Mouse (Mus musculus) heart, postnatal 0 days (tissue): Measurements from ENCODE around the gene Itga8. TPM values are rescaled to one million over a fixed set of nuclear protein-coding genes. Genes with fewer than 3 reads are reported as not detected.

ENCODE experiments used
- ATAC-seq: fragments of 200-750 bp; cut with Nextera tagmentation; 2 replicates; pipeline ENCODE4 v1.8.0; 2017; ENCODE audit warnings: low read depth, moderate number of reproducible peaks, moderate library complexity; ENCODE audit not compliant: insufficient read depth
- DNase-seq: peaks from one replicate; pipeline ENCODE4 v3.0.0-alpha.2; 2016; ENCODE audit warnings: low spot score
- H3K27ac ChIP-seq: fragments of 300-500 bp; sonication (generic); 2 replicates; pipeline ENCODE4 v1.5.1; 2014; ENCODE audit warnings: low read depth, mild to moderate bottlenecking
- H3K27me3 ChIP-seq: fragments of 300-500 bp; sonication (generic); 2 replicates; pipeline ENCODE4 v1.6.1; 2014; ENCODE audit warnings: low read length, mixed read lengths; ENCODE audit not compliant: control insufficient read depth, insufficient read depth
- H3K36me3 ChIP-seq: fragments of 300-500 bp; sonication (generic); replicated peaks from 2 replicates; pipeline ENCODE4 v1.6.1; 2014; ENCODE audit warnings: low read length, mixed read lengths; ENCODE audit not compliant: control insufficient read depth, insufficient read depth
- H3K4me1 ChIP-seq: fragments of 300-500 bp; sonication (generic); 2 replicates; pipeline ENCODE4 v1.6.1; 2014; ENCODE audit warnings: antibody characterized with exemption; ENCODE audit not compliant: control insufficient read depth, insufficient read depth
- H3K4me2 ChIP-seq: fragments of 300-500 bp; sonication (generic); 2 replicates; pipeline ENCODE4 v1.6.1; 2014; ENCODE audit warnings: low read depth, mild to moderate bottlenecking, low read length, moderate library complexity
- H3K4me3 ChIP-seq: fragments of 300-500 bp; sonication (generic); 2 replicates; pipeline ENCODE4 v1.5.1; 2014; ENCODE audit warnings: low read depth, low read length
- H3K9ac ChIP-seq: fragments of 300-500 bp; sonication (generic); replicated peaks from 2 replicates; pipeline ENCODE4 v1.6.1; 2014; ENCODE audit warnings: low read depth, low read length, mixed read lengths
- H3K9me3 ChIP-seq: fragments of 300-500 bp; sonication (generic); replicated peaks from 2 replicates; pipeline ENCODE4 v1.6.1; 2016; ENCODE audit warnings: low read length; ENCODE audit not compliant: control insufficient read depth
- CTCF ChIP-seq: IDR thresholded peaks from 2 replicates; pipeline ENCODE4 v1.5.1; 2016; ENCODE audit warnings: antibody characterized with exemption, control low read depth, low read depth
- EP300 ChIP-seq: IDR thresholded peaks from 2 replicates; pipeline ENCODE4 v1.6.1; 2016; ENCODE audit warnings: antibody characterized with exemption, low read depth
- WGBS: fragments of 180-500 bp; shearing (Covaris S2); extraction: QIAGEN DNeasy Blood & Tissue Kit; methylation state at CpG from one replicate; pipeline ENCODE4 v1.1.7; 2014; 5-methylcytosine and 5-hydroxymethylcytosine counted together
- polyA plus RNA-seq: library from polyadenylated mRNA; unstranded; fragments of >200 nt; fragmentation: Nextera tagmentation; extraction: Ambion mirVana; gene quantifications from 2 replicates; pipeline ENCODE4 v1.2.1, GENCODE M21; 2015
- total RNA-seq: library from RNA; depleted of rRNA; stranded (reverse); fragments of >200 nt; gene quantifications from 2 replicates; pipeline ENCODE4 v1.2.3, GENCODE M21; 2014; ENCODE audit warnings: low replicate concordance

The Itga8 gene
- total and polyA plus RNA-seq, 2 experiments from 2014 or later, result 5.6 to 15.0 TPM

DNA sequence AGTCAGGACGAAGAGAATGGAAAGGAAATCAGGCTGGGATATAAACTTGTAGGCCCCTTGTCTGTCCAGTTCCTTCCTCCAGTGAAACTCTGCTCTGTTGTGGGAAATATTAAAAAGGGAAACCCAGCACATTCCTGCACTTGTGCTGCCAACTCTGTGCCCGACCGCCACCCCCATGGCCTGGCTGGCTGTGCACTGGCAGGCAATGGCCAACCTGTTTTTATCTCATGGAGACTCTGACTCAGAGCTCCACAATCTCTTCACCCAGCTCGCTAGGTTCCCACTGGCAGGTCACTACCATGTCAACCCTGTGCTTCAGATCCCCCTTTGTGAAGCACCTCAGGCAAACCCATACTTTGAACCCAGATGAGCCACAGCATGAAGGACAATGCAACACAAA, 19.2 kb upstream of the Itga8 start:
- Histone ChIP-seq H3K9me3 (no peaks in the 10 kb centered on the region), H3K36me3 (no peaks in the 10 kb centered on the region), H3K4me3 (no peak overlapping the region), H3K4me1 (no peaks in the 10 kb centered on the region), H3K27ac (peak overlapping the region; percentile 22; the same call in 1 of the 2 replicates), H3K9ac (no peak overlapping the region), H3K4me2 (no peak overlapping the region), H3K27me3 (no peaks in the 10 kb centered on the region)
- TF ChIP-seq EP300 (no peak), CTCF (no peak)
- 55% methylated on average over 4 of the region's 4 CpGs for WGBS
- no peak for DNase-seq
- no peak for ATAC-seq

DNA sequence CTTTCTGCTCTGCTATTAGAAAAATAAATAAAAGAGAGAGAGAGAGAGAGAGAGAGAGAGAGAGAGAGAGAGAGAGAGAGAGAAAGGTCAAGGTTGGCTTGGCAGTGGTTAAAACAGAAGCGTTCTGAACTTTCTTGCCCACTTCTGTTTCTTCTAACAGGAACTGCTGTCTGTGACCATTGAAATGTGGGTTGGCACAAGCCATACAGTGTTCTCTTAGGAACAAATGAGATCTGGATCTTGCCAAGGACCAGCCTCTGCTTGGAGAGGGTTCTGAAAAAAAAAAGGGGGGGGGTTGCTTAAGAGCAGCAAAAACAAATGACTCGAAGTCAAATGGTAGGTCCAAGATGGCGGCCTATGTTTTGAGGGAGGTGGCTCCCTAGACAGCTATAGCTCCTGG, 17.0 kb upstream of the Itga8 start:
- no peaks in the 10 kb centered on the region for H3K9me3 ChIP-seq
- DNase-seq, result no peak
- no peak for ATAC-seq
- 93% methylated on average over 3 of the region's 3 CpGs for WGBS
- TF ChIP-seq EP300 (no peak), CTCF (no peak)
- H3K27me3 ChIP-seq, result no peaks in the 10 kb centered on the region
- no peak overlapping the region for H3K4me3 ChIP-seq
- H3K9ac ChIP-seq, result no peak overlapping the region
- no peak overlapping the region for H3K4me2 ChIP-seq
- H3K4me1 ChIP-seq, result no peaks in the 10 kb centered on the region
- no peaks in the 10 kb centered on the region for H3K36me3 ChIP-seq
- H3K27ac ChIP-seq, result no peak overlapping the region

DNA sequence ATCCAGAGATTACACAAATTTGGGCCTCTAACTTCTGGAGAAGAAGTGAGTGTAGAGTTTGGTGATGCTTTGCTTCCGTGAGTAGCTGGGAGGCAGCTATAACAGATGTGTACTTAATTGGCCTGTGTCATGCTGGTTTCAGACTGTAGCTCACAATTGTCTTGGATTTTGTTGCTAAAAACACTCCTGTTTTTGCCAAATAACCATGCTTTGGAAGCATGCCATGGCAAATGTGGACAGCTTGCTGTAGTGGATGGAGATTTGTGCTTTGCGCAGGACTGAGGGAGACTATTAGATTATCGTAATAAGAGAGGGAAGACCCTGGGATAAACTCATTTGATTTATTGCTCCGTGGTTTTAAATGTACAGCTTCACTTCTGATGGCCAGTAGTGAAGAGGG, 16.3 kb upstream of the Itga8 start:
- no peak overlapping the region for H3K4me2 ChIP-seq
- no peak overlapping the region for H3K9ac ChIP-seq
- TF ChIP-seq EP300 (no peak), CTCF (no peak)
- ATAC-seq, result no peak
- WGBS, result 84% methylated on average over 4 of the region's 4 CpGs
- no peak overlapping the region for H3K27ac ChIP-seq
- no peaks in the 10 kb centered on the region for H3K27me3 ChIP-seq
- no peaks in the 10 kb centered on the region for H3K9me3 ChIP-seq
- DNase-seq, result no peak
- H3K36me3 ChIP-seq, result no peaks in the 10 kb centered on the region
- H3K4me1 ChIP-seq, result no peaks in the 10 kb centered on the region
- no peak overlapping the region for H3K4me3 ChIP-seq

DNA sequence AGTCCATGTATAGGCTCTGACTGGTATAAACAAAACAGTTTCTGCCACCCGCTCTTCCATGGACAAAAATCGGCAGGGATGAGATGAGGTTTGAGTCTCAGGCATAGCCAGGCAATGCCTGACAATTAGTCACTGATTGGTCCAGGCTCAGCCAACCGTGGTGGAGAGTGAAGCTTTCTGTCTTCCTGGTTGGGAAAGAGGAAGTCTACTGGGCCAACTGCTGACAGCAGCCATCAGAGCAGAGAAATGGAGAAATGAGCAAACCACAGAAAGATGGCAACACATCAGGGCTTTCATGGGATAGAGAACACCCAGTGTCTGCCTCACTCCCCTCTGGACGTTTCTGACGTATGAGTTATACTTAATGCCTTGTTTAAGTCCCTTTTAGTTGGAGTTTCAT, 15.6 kb upstream of the Itga8 start:
- H3K9ac ChIP-seq, result no peak overlapping the region
- no peaks in the 10 kb centered on the region for H3K9me3 ChIP-seq
- no peak overlapping the region for H3K27ac ChIP-seq
- no peaks in the 10 kb centered on the region for H3K27me3 ChIP-seq
- 72% methylated on average over 5 of the region's 5 CpGs for WGBS
- H3K4me2 ChIP-seq, result no peak overlapping the region
- no peaks in the 10 kb centered on the region for H3K4me1 ChIP-seq
- no peak overlapping the region for H3K4me3 ChIP-seq
- ATAC-seq (no peak), DNase-seq (peak; percentile 9)
- no peaks in the 10 kb centered on the region for H3K36me3 ChIP-seq
- TF ChIP-seq CTCF (no peak), EP300 (no peak)

DNA sequence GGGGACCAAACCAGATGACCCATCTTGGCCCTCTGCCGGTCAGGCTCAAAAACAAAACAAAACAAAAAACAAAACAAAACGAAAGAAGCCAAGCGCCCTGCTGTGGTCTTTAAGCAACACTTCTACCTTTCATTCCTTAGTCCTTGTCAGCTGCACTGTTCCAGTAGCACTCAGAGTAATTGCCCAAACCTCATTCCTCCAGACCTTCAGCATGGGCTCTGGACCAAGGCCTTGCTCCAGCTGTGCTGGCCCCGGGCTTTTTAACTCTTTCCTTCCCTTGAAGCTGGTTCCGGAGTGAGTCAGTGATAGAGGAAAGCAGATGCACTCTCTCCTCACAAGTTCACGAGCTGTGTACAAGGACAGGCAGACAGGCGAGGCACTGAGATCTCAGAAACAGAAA, 14.6 kb upstream of the Itga8 start:
- ATAC-seq (0 out of 2 replicates have a peak, but pooled peaks have one; percentile 41), DNase-seq (no peak)
- TF ChIP-seq CTCF, result no peak
- TF ChIP-seq EP300, result no peak
- Histone ChIP-seq H3K9ac (no peak overlapping the region), H3K36me3 (no peaks in the 10 kb centered on the region), H3K9me3 (no peaks in the 10 kb centered on the region), H3K4me2 (peak overlapping the region; percentile 21; the same call in 1 of the 2 replicates), H3K27me3 (no peaks in the 10 kb centered on the region), H3K4me1 (no peaks in the 10 kb centered on the region), H3K4me3 (no peak overlapping the region), H3K27ac (no peak overlapping the region)
- WGBS, result 29% methylated on average over 7 of the region's 7 CpGs

DNA sequence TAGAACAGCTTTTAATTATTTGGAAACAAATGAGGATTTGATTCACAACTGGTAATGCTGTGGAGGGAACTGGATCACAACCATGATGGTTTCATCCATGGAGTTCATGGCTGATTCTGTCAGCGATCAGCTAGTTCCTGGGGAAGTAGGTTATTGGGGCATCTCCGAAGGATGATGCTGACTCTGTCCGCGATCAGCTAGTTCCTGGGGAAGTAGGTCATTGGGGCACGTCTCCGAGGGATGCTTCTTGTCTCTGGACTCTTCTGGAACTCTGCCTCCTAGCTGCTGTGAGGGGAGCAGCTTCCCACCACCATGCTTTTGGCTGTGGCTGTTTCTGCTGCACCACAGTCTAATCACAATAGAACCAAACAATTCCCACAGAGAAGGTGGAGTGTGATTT, 12.3 kb upstream of the Itga8 start:
- no peak for ATAC-seq
- no peak for TF ChIP-seq CTCF
- no peak for TF ChIP-seq EP300
- no peak for DNase-seq

More for the DNA sequence above, 12.3 kb upstream of the Itga8 start:
- H3K9ac ChIP-seq, result no peak overlapping the region
- H3K27me3 ChIP-seq, result no peaks in the 10 kb centered on the region
- H3K4me3 ChIP-seq, result no peak overlapping the region
- H3K9me3 ChIP-seq, result no peaks in the 10 kb centered on the region
- no peaks in the 10 kb centered on the region for H3K4me1 ChIP-seq
- no peaks in the 10 kb centered on the region for H3K36me3 ChIP-seq
- no peak overlapping the region for H3K4me2 ChIP-seq
- 71% methylated on average over 6 of the region's 6 CpGs for WGBS
- H3K27ac ChIP-seq, result no peak overlapping the region
